Mouse (Mus musculus): ENCODE measurements at regions not wholly inside any gene's neighbourhood (a gene's known extent, or its start where the extent isn't known, plus 50 kb on each side); places are given as distances from the start of the nearest gene placed in this dataset.

GRCm38 (mm10) chr10:53852091-53852490 is 101.2 kb upstream of the Fam184a start:
- DNase-seq = no peak

- no peak for DNase-seq
These were observed 99.6 kb upstream of the Fam184a start for GRCm38 (mm10) chr10:53850568-53850967.

GRCm38 (mm10) chr10:53813244-53813620 is 62.3 kb upstream of the Fam184a start:
- DNase-seq = no peak

DNA sequence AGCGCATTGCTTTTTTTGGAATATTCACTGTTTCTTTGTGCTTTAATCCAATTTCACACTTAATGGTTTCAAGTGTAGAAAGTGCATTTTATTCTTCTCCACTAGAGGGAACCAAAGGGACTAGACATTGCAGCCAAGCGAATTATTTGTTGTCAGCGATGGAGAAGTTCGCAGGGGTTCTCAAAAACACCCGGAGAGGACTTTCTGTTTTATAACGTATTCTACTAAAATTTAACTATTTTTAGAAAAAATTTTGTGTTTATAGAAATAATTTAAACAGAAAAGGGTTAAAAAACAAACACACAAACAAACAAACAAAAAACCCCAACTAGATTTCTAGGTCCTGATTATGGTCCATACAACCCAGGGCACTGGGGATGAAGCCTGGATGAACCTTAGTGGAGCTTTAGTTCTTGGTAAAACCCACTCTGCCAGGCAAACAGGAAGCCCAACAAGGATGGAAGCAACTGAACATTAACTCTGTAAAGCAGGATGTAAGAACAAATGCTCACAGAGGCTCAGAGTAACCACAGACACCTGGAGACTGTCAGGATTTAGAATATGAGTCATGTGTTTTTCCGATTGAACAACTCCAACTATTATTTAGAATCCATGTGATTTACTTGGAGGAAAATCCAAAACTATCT is 61.8 kb upstream of the Fam184a start:
- DNase-seq = peak in 1 of 2 experiments; percentile 11

GRCm38 (mm10) chr10:53811904-53812596 is 61.1 kb upstream of the Fam184a start:
- peak; percentile 78 to 79 for DNase-seq

DNA sequence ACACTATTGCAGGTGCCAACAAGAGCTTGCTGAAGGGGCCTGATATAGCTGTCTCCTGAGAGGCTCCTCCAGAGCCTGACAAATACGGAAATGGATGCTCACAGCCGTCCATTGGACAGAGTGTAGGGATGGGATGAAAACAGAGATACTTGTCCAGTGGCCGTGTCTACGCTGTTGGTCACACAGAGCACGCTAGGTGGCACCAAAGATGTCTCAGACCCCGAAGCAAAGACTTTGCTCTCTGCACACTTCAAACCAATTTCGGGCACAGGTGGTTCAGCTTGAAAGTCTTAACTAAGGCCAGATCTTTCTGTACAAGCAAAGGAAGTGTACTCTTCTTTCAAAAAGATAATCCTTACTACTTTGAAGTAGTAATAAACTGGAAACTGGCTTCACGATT is 55.8 kb upstream of the Fam184a start:
- no peak for DNase-seq

GRCm38 (mm10) chr10:53801048-53801641 is 50.2 kb upstream of the Fam184a start:
- DNase-seq = no peak
